Mouse (Mus musculus): Measurements from ENCODE around the gene Yipf4. TPM values are rescaled to one million over a fixed set of nuclear protein-coding genes. Genes with fewer than 3 reads are reported as not detected.

The Yipf4 gene
- total and polyA plus RNA-seq, 3 experiments, result 28.9 to 77.7 (median 41.6) TPM

DNA sequence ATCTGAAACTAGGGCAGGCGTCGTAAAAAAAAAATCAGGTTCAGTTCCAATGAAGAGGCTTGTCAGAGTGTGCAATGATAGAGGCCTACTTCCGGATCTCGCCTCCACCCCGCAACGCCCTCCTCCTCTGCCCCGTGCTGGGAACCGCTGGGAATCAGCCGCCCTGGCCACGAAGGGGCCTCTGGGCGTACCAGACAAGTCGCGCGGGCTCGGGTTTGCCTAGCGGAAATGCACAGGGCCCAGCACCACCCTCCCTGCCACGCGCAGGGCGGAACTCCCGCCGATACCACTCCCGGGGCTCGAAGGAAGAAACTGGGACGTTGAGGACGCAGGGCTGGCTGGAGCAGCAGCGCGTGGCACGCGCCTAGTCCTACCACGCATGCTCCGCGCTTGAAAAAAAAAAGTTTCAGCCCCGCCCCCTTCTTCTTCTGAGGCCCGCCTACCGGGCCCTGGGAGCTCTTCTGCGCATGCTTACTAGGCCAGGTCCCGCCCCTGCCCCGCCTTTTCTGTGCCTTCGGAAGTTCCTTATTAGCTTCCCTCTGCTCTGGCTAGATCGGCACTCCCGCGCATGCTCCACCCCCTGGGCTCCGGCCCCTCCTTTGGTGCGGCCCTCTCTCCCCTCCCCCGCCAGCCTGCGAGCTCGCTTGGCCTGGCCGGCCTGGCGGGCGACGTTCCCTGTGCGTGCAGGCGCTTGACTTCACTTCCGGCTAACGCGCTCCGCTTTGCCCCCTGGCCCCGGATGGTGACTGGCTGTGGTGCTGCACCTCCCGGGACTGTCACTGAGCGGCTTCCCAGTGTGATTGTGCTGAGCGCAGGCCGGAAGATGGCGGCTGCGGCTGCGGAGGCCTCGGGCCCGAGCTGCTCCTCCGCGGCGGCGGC is 38.7 kb downstream of the Yipf4 start, which contains the start of gene Birc6:
Gene Birc6 (plus strand): TSS at position 567 of the 879 bp plus-strand sequence.
- Histone ChIP-seq H3K79me2 (replicated peaks; ENCODE audit: control insufficient read depth, extremely low read depth, insufficient read depth, poor library complexity, severe bottlenecking) (peaks cover 42% of the 10 kb centered on the region), H3K4me1 (ENCODE audit: control insufficient read depth in 1 of 2, insufficient read depth in 2 of 2) (peaks cover 0 to 29% of the 10 kb centered on the region in 2 experiments; a peak in 2 of 4 replicates), H3K4me3 (replicated peaks in 1 of 3; ENCODE audit: low read depth in 2 of 3, low read length in 2 of 3, poor library complexity in 1 of 3) (peak within 1 kb of the TSS; percentile 92 to 99 (median 95)), H3K27ac (ENCODE audit: insufficient read depth, low read depth) (peak within 1 kb of the TSS; percentile 88), H3K9me3 (replicated peaks; ENCODE audit: low read length) (no peaks in the 10 kb centered on the region), H3K36me3 (replicated peaks in 1 of 2; ENCODE audit: control insufficient read depth in 1 of 2, insufficient read depth in 1 of 2, low read length in 1 of 2) (peaks cover 0 to 3% of the 10 kb centered on the region in 2 experiments), H3K4me2 (ENCODE audit: insufficient read depth, low read depth, poor library complexity, severe bottlenecking) (peak within 1 kb of the TSS; percentile 98), H3K27me3 (replicated peaks) (no peaks in the 10 kb centered on the region), H3K9ac (ENCODE audit: insufficient read depth, low read depth) (peak within 1 kb of the TSS; percentile 93)
- in situ Hi-C loops (cut with MboI; ENCODE audit: low pct_ligation_motif_present, low pct_unique_long_range_greater_than_20kb, low sequenced_read_pairs), result no loop called here
- TF ChIP-seq SIN3A (IDR thresholded peaks at IDR 0.05; ENCODE audit: low read length) (peak; percentile 59), CHD2 (IDR thresholded peaks at IDR 0.05; ENCODE audit: low read length) (peak; percentile 84; the same call in 1 of the 2 replicates), MAZ (IDR thresholded peaks at IDR 0.05; ENCODE audit: low read depth, low read length) (peak; percentile 86), E2F4 (IDR thresholded peaks at IDR 0.05; ENCODE audit: insufficient replicate concordance, low read depth, low read length) (peak; percentile 65; the same call in 1 of the 2 replicates), SMC3 (IDR thresholded peaks at IDR 0.05; ENCODE audit: low read depth, low read length) (no peak), POLR2AphosphoS2 (IDR thresholded peaks at IDR 0.05; ENCODE audit: low read depth, low read length) (peak; percentile 47; the same call in 1 of the 2 replicates), USF2 (conservative IDR thresholded peaks at IDR 0.05; ENCODE audit: low read depth, low read length) (no peak), ETS1 (conservative IDR thresholded peaks at IDR 0.05; ENCODE audit: low read depth, low read length) (peak; percentile 56), KAT2A (IDR thresholded peaks at IDR 0.05; ENCODE audit: insufficient replicate concordance, low read length) (peak; percentile 73; the same call in 1 of the 2 replicates), BHLHE40 (IDR thresholded peaks at IDR 0.05; ENCODE audit: low read depth, low read length) (peak; percentile 85), ZNF384 (IDR thresholded peaks at IDR 0.05; ENCODE audit: low read depth, low read length) (peak; percentile 96), ZMIZ1 (IDR thresholded peaks at IDR 0.05; ENCODE audit: low read depth, low read length) (peak; percentile 68), MXI1 (IDR thresholded peaks at IDR 0.05; ENCODE audit: low read depth, low read length) (peak; percentile 88), IRF4 (IDR thresholded peaks at IDR 0.05; ENCODE audit: low read depth, low read length) (peak; percentile 74), NELFE (IDR thresholded peaks at IDR 0.05; ENCODE audit: low read depth, low read length) (peak; percentile 86), ZC3H11A (IDR thresholded peaks at IDR 0.05; ENCODE audit: low read depth, low read length) (no peak), JUND (conservative IDR thresholded peaks at IDR 0.05; ENCODE audit: low read depth, low read length) (no peak), HCFC1 (IDR thresholded peaks at IDR 0.05; ENCODE audit: low read depth, low read length) (peak; percentile 81), PAX5 (IDR thresholded peaks at IDR 0.05; ENCODE audit: low read length) (no peak), GABPA (IDR thresholded peaks at IDR 0.05; ENCODE audit: insufficient replicate concordance, low read depth, low read length) (no peak; the same call in 1 of the 2 replicates), RAD21 (IDR thresholded peaks at IDR 0.05; ENCODE audit: low read depth, low read length) (no peak; the same call in 1 of the 2 replicates), TCF12 (IDR thresholded peaks at IDR 0.05; ENCODE audit: low read depth, low read length) (peak; percentile 76), NRF1 (IDR thresholded peaks at IDR 0.05; ENCODE audit: low read depth, low read length) (peak; percentile 97), CHD1 (IDR thresholded peaks at IDR 0.05; ENCODE audit: low read depth, low read length) (0 out of 2 replicates have a peak, but pooled peaks have one; percentile 14), CTCF (conservative IDR thresholded peaks at IDR 0.05 in 1 of 2, IDR thresholded peaks at IDR 0.05 in 1 of 2; ENCODE audit: low read depth in 2 of 2, low read length in 2 of 2) (no peak), ELF1 (IDR thresholded peaks at IDR 0.05; ENCODE audit: low read depth, low read length) (peak; percentile 85), MAFK (IDR thresholded peaks at IDR 0.05; ENCODE audit: insufficient replicate concordance, low read length) (no peak), USF1 (IDR thresholded peaks at IDR 0.05; ENCODE audit: low read depth, low read length) (no peak), ZKSCAN1 (IDR thresholded peaks at IDR 0.05; ENCODE audit: borderline replicate concordance, low read depth, low read length) (no peak), EP300 (IDR thresholded peaks at IDR 0.05; ENCODE audit: low read length) (no peak), MAX (IDR thresholded peaks at IDR 0.05; ENCODE audit: low read length) (peak; percentile 96), MYC (IDR thresholded peaks at IDR 0.05; ENCODE audit: low read depth, low read length) (peak; percentile 94), UBTF (IDR thresholded peaks at IDR 0.05; ENCODE audit: low read depth, low read length) (peak; percentile 84), RCOR1 (conservative IDR thresholded peaks at IDR 0.05; ENCODE audit: low read depth, low read length) (peak; percentile 82; the same call in 1 of the 2 replicates), JUN (IDR thresholded peaks at IDR 0.05; ENCODE audit: insufficient read depth, low read depth, low read length) (no peak), TBP (conservative IDR thresholded peaks at IDR 0.05; ENCODE audit: low read depth, low read length) (peak; percentile 48; the same call in 1 of the 2 replicates), MEF2A (IDR thresholded peaks at IDR 0.05; ENCODE audit: borderline replicate concordance, low read depth, low read length) (peak; percentile 77), POLR2A (IDR thresholded peaks at IDR 0.05; ENCODE audit: low read depth, low read length) (peak; percentile 87)
- peak; percentile 99 for DNase-seq (ENCODE audit: extremely low read depth)
- dilution Hi-C loops (cut with MboI; ENCODE audit: extremely low pct_ligation_motif_present, extremely low pct_unique_long_range_greater_than_20kb, low sequenced_read_pairs), result no loop called here
